Mouse (Mus musculus): ENCODE measurements around the gene Olfr605. TPM values are rescaled to one million over a fixed set of nuclear protein-coding genes. Genes with fewer than 3 reads are reported as not detected.

Olfr605 gene
- total and polyA plus RNA-seq, 3 experiments = not detected

GRCm38 (mm10) chr7:103398981-103399380 lies 46.3 kb downstream of the Olfr605 start:
- TF ChIP-seq CHD2 (IDR thresholded peaks at IDR 0.05; ENCODE audit: low read length) = no peak
- no peak for TF ChIP-seq USF1 (IDR thresholded peaks at IDR 0.05; ENCODE audit: low read depth, low read length)
- no peak for TF ChIP-seq NRF1 (IDR thresholded peaks at IDR 0.05; ENCODE audit: low read depth, low read length)
- no peak for TF ChIP-seq BHLHE40 (IDR thresholded peaks at IDR 0.05; ENCODE audit: low read depth, low read length)
- no peak for TF ChIP-seq MAZ (IDR thresholded peaks at IDR 0.05; ENCODE audit: low read depth, low read length)
- no peak for TF ChIP-seq ZNF384 (IDR thresholded peaks at IDR 0.05; ENCODE audit: low read depth, low read length)
- no peak for TF ChIP-seq POLR2AphosphoS2 (IDR thresholded peaks at IDR 0.05; ENCODE audit: low read depth, low read length)
- TF ChIP-seq POLR2A (IDR thresholded peaks at IDR 0.05; ENCODE audit: low read depth, low read length) = no peak
- TF ChIP-seq E2F4 (IDR thresholded peaks at IDR 0.05; ENCODE audit: insufficient replicate concordance, low read depth, low read length) = no peak
- TF ChIP-seq EP300 (IDR thresholded peaks at IDR 0.05; ENCODE audit: low read length) = no peak
- TF ChIP-seq ZKSCAN1 (IDR thresholded peaks at IDR 0.05; ENCODE audit: borderline replicate concordance, low read depth, low read length) = no peak
- no peak for TF ChIP-seq MAFK (IDR thresholded peaks at IDR 0.05; ENCODE audit: insufficient replicate concordance, low read length)
- TF ChIP-seq MXI1 (IDR thresholded peaks at IDR 0.05; ENCODE audit: low read depth, low read length) = no peak
- TF ChIP-seq TBP (conservative IDR thresholded peaks at IDR 0.05; ENCODE audit: low read depth, low read length) = no peak
- no peak for TF ChIP-seq MYC (IDR thresholded peaks at IDR 0.05; ENCODE audit: low read depth, low read length)
- no peak for TF ChIP-seq JUN (IDR thresholded peaks at IDR 0.05; ENCODE audit: insufficient read depth, low read depth, low read length)
- TF ChIP-seq TCF12 (IDR thresholded peaks at IDR 0.05; ENCODE audit: low read depth, low read length) = no peak
- no peak for TF ChIP-seq SMC3 (IDR thresholded peaks at IDR 0.05; ENCODE audit: low read depth, low read length)
- Histone ChIP-seq H3K79me2 (replicated peaks; ENCODE audit: control insufficient read depth, extremely low read depth, insufficient read depth, poor library complexity, severe bottlenecking) (no peaks in the 10 kb centered on the region), H3K9ac (ENCODE audit: insufficient read depth, low read depth) (no peak overlapping the region), H3K4me2 (ENCODE audit: insufficient read depth, low read depth, poor library complexity, severe bottlenecking) (no peak overlapping the region), H3K4me3 (replicated peaks in 1 of 3; ENCODE audit: low read depth in 2 of 3, low read length in 2 of 3, poor library complexity in 1 of 3) (no peak overlapping the region), H3K27ac (ENCODE audit: insufficient read depth, low read depth) (no peak overlapping the region), H3K4me1 (ENCODE audit: control insufficient read depth in 1 of 2, insufficient read depth in 2 of 2) (no peaks in the 10 kb centered on the region), H3K9me3 (replicated peaks; ENCODE audit: low read length) (no peaks in the 10 kb centered on the region), H3K36me3 (replicated peaks in 1 of 2; ENCODE audit: control insufficient read depth in 1 of 2, insufficient read depth in 1 of 2, low read length in 1 of 2) (no peaks in the 10 kb centered on the region), H3K27me3 (replicated peaks) (no peaks in the 10 kb centered on the region)
- dilution Hi-C loops (cut with MboI; ENCODE audit: extremely low pct_ligation_motif_present, extremely low pct_unique_long_range_greater_than_20kb, low sequenced_read_pairs) (no loop called here), in situ Hi-C loops (cut with MboI; ENCODE audit: low pct_ligation_motif_present, low pct_unique_long_range_greater_than_20kb, low sequenced_read_pairs) (no loop called here)
- no peak for DNase-seq (ENCODE audit: extremely low read depth)

GRCm38 (mm10) chr7:103397758-103398157 lies 47.5 kb downstream of the Olfr605 start:
- H3K4me2 ChIP-seq (ENCODE audit: insufficient read depth, low read depth, poor library complexity, severe bottlenecking) = no peak overlapping the region
- no peak overlapping the region for H3K27ac ChIP-seq (ENCODE audit: insufficient read depth, low read depth)
- H3K36me3 ChIP-seq (replicated peaks in 1 of 2; ENCODE audit: control insufficient read depth in 1 of 2, insufficient read depth in 1 of 2, low read length in 1 of 2) = no peaks in the 10 kb centered on the region
- TF ChIP-seq CHD2 (IDR thresholded peaks at IDR 0.05; ENCODE audit: low read length) = no peak
- TF ChIP-seq USF1 (IDR thresholded peaks at IDR 0.05; ENCODE audit: low read depth, low read length) = no peak
- no peak for TF ChIP-seq E2F4 (IDR thresholded peaks at IDR 0.05; ENCODE audit: insufficient replicate concordance, low read depth, low read length)
- no peak for TF ChIP-seq CHD1 (IDR thresholded peaks at IDR 0.05; ENCODE audit: low read depth, low read length)
- no peak for TF ChIP-seq KAT2A (IDR thresholded peaks at IDR 0.05; ENCODE audit: insufficient replicate concordance, low read length)
- TF ChIP-seq ZKSCAN1 (IDR thresholded peaks at IDR 0.05; ENCODE audit: borderline replicate concordance, low read depth, low read length) = no peak
- TF ChIP-seq NELFE (IDR thresholded peaks at IDR 0.05; ENCODE audit: low read depth, low read length) = no peak
- no peak for TF ChIP-seq HCFC1 (IDR thresholded peaks at IDR 0.05; ENCODE audit: low read depth, low read length)
- no peak for TF ChIP-seq UBTF (IDR thresholded peaks at IDR 0.05; ENCODE audit: low read depth, low read length)
- no peak for TF ChIP-seq USF2 (conservative IDR thresholded peaks at IDR 0.05; ENCODE audit: low read depth, low read length)
- TF ChIP-seq NRF1 (IDR thresholded peaks at IDR 0.05; ENCODE audit: low read depth, low read length) = no peak
- TF ChIP-seq PAX5 (IDR thresholded peaks at IDR 0.05; ENCODE audit: low read length) = no peak
- no peak for TF ChIP-seq MAX (IDR thresholded peaks at IDR 0.05; ENCODE audit: low read length)
- DNase-seq (ENCODE audit: extremely low read depth) = no peak
- dilution Hi-C loops (cut with MboI; ENCODE audit: extremely low pct_ligation_motif_present, extremely low pct_unique_long_range_greater_than_20kb, low sequenced_read_pairs) = no loop called here
- in situ Hi-C loops (cut with MboI; ENCODE audit: low pct_ligation_motif_present, low pct_unique_long_range_greater_than_20kb, low sequenced_read_pairs) = no loop called here
- H3K9ac ChIP-seq (ENCODE audit: insufficient read depth, low read depth) = no peak overlapping the region
- H3K4me3 ChIP-seq (replicated peaks in 1 of 3; ENCODE audit: low read depth in 2 of 3, low read length in 2 of 3, poor library complexity in 1 of 3) = no peak overlapping the region
- no peaks in the 10 kb centered on the region for H3K79me2 ChIP-seq (replicated peaks; ENCODE audit: control insufficient read depth, extremely low read depth, insufficient read depth, poor library complexity, severe bottlenecking)
- H3K9me3 ChIP-seq (replicated peaks; ENCODE audit: low read length) = no peaks in the 10 kb centered on the region
- H3K4me1 ChIP-seq (ENCODE audit: control insufficient read depth in 1 of 2, insufficient read depth in 2 of 2) = no peaks in the 10 kb centered on the region
- no peaks in the 10 kb centered on the region for H3K27me3 ChIP-seq (replicated peaks)

Data from CH12.LX (cell line).